Mouse (Mus musculus): Measurements from ENCODE around the gene Gm8267.
"Not testable (repeated sequence)": the region's sequence is repeated elsewhere in the genome, so short reads cannot be mapped to it uniquely, and the experiment has no call there.

Gm8267 gene

DNA sequence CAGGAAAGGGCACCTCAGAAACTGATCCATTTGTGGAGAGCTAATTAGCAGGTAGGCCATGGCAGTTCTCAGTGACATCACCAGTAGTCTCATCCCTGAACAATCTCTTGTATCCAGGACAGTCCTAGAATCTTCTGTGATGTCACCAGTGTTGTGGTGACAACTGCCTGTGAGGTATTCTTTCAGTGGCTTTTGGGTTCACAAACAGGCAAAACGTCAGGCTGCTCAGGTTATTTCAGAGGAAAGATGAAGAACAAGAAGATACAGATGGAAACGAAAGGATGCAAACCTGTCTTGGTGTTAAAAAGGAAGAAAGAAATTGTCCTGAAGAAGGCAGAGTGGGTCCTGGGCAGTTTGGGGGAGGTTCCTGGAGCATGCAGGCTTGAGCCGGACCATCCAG, at the start of gene Gm8267:
TSS of gene Gm8267 (minus strand) at position 101 of the 400 bp plus-strand sequence.
- no peak for DNase-seq (ENCODE audit: low read depth, low spot score)

DNA sequence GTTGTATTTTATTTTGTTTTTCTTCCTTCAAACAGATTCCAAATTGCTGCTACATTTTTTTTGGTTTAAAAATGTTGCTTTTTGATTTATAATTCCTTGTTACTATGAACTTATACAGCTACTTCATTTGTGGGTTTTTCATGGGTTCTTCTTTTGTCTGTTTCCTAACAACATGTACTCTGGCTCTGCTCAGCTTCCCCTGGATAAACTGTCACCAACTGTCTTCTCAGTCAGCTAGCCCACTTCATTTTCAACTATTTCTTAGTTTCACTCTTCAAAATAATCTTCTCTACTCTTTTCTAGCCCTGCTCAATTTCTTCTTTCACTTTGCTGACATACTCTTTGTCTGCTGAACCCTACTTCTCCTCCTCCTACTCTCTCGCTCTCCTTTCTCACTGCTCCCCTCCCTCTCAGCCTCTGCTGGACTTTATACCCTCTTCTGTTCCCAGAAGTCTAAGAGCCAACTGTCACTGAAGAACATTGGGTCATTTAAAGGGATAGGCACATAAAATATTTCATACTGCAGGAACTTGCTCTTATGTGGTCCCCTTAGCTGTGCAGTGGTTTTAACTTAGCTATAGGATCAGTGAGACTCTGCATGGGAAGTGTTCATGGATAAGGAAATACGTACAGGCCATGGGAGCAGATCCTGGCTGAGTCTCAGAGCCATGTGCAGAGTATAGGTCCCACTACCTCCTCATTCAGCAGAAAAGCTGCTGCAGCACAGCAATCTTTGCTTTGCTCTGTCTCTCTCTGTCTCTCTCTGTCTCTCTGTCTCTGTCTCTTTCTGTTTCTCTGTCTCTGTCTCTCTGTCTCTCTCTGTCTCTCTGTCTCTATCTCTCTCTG, 39.6 kb upstream of the Gm8267 start:
- not testable (repeated sequence) for DNase-seq (ENCODE audit: low read depth, low spot score)

DNA sequence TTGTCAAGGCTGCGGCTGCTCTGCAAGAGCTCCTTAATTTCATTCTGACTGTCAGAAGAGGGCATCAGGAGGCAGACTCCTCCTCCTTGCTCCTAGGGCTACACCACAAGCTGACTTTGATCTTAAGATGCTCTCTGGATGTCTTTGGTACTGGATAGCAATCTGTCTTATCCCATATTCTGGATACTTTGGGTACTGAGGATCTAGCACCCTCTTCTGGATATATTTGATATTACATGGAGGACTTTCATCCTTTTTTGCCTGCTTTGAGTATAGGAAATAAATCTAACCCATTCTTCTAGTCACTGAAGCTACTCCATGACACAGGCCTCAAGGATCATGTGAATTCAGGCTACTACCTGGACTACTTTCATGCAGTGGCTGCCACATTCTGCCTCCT, 7.4 kb downstream of the Gm8267 start:
- not testable (repeated sequence) for DNase-seq (ENCODE audit: low read depth, low spot score)

DNA sequence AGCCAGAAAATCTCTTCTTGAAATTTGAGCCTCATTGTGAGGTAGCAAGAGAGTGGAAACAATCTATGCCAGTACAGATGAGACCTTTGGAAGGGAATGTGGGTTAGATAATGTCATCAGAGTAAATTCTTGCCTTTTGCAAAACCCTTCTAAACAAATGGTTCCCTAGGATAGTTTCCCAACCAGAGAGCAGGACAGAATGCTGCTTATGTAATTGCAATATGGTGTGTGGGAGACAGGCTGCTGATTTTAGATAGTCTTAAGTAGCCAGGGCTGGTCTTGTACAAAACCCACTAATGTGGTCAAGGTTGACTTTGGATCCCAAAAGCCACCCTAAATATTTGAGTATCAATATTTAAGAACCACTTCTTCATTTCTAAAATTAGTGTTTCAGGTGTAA, 19.4 kb downstream of the Gm8267 start:
- not testable (repeated sequence) for DNase-seq (ENCODE audit: low read depth, low spot score)

DNA sequence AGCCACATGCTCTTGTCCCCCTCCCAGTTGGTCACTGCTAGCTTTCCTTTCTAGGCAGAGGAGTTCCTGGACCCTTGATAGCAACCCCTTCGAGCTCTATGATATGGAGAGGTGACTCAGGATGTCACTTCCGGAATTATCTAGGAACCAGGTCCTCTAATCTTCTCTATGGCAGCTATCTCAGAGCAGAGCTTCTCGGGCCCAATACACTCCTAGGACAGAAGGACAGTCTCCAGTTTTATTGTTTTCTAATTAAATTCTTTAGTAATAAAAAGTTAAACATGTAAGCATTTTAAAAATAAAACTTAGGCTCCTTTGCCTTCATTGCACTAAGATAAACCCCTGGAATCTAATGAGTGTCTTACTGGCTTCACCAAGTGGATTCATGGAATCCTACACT, 43.8 kb downstream of the Gm8267 start, which contains the start of gene Gm8257:
TSS of gene Gm8257 (minus strand) at position 101 of the 400 bp plus-strand sequence.
- not testable (repeated sequence) for DNase-seq (ENCODE audit: low read depth, low spot score)

Measured in R1 (cell line).